Comparison of ENCODE assay signal across 13 mouse cellular contexts in the genomic region with DNA sequence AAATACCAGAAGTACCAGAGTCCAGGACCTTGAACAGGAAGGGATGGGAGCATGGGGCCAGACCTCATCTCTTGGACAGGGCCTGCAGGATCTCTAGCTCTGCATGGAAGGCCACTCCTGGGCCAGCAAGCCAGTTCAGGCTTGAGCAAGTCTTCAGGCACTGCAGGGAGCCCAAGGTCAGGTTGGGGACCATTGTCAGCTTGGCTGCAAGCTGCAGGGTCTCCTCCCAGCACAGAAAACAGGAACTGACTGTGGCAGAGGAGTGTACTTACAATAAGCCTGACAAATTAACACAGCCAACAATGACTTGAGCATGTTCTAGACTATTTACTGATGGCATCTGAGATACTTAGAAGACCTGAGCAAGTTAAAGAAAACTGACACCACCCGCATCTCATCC.
"Had no signal": no experiment of that assay in that cellular context is flagged by ENCODE, and none has a peak within 500 bp of the region (broad histone marks: within the 10 kb centered on the region; RNA-seq: fewer than 3 reads in every experiment).

No protein-coding gene starts in this region.

- H3K36me3 ChIP-seq: midbrain, embryonic 10.5 days; midbrain, embryonic 12.5 days; midbrain, embryonic 15.5 days; neural tube, embryonic 12.5 days; stomach, embryonic 15.5 days had no signal

- H3K27me3 ChIP-seq: midbrain, embryonic 15.5 days; neural tube, embryonic 12.5 days; stomach, embryonic 15.5 days had no signal

- H3K27ac ChIP-seq: midbrain, embryonic 10.5 days; midbrain, embryonic 12.5 days; midbrain, embryonic 15.5 days; neural tube, embryonic 12.5 days; stomach, embryonic 15.5 days; stomach, postnatal 0 days had no signal

- H3K9me3 ChIP-seq: midbrain, embryonic 10.5 days; midbrain, embryonic 12.5 days; midbrain, embryonic 15.5 days; neural tube, embryonic 12.5 days; stomach, embryonic 15.5 days had no signal

- H3K4me1 ChIP-seq: midbrain, embryonic 10.5 days; midbrain, embryonic 12.5 days; midbrain, embryonic 15.5 days; neural tube, embryonic 12.5 days; stomach, embryonic 15.5 days had no signal

- DNase-seq: lung, adult 18-20 months; lung, postnatal 10 days; lung, postnatal 4 days; right cerebral cortex, postnatal 14 days; thymus, adult 2 months; thymus, postnatal 36 days had no signal

- H3K4me3 ChIP-seq: midbrain, embryonic 10.5 days; midbrain, embryonic 12.5 days; midbrain, embryonic 15.5 days; neural tube, embryonic 12.5 days; stomach, embryonic 15.5 days had no signal

- H3K4me2 ChIP-seq: lung, embryonic 14.5 days; midbrain, embryonic 12.5 days; midbrain, embryonic 15.5 days; neural tube, embryonic 12.5 days; stomach, embryonic 15.5 days had no signal

- H3K9ac ChIP-seq: lung, embryonic 14.5 days; midbrain, embryonic 12.5 days; midbrain, embryonic 15.5 days; neural tube, embryonic 12.5 days; stomach, embryonic 15.5 days had no signal

- ATAC-seq: midbrain, embryonic 15.5 days had no signal
